Mouse (Mus musculus) adrenal gland, postnatal 4 days (tissue): ENCODE data around the gene Jpt2. TPM values are rescaled to one million over a fixed set of nuclear protein-coding genes. Genes with fewer than 3 reads are reported as not detected.
A peak's percentile ranks its signal among the peaks of the same experiment; 100 is the strongest.

Experiments
- DNase-seq, 2 experiments: peaks; one replicate each; pipeline ENCODE4 v3.0.0; 2021 to 2022; ENCODE audit warnings: low spot score in 2 of 2, mixed read lengths in 2 of 2
- total RNA-seq, 2 experiments: library from RNA; stranded (reverse); gene quantifications; 2 replicates each; pipeline ENCODE4 v1.2.3; 2021

The Jpt2 gene
- total RNA-seq, 2 experiments from 2014 or later = 58.7 to 65.9 TPM

DNA sequence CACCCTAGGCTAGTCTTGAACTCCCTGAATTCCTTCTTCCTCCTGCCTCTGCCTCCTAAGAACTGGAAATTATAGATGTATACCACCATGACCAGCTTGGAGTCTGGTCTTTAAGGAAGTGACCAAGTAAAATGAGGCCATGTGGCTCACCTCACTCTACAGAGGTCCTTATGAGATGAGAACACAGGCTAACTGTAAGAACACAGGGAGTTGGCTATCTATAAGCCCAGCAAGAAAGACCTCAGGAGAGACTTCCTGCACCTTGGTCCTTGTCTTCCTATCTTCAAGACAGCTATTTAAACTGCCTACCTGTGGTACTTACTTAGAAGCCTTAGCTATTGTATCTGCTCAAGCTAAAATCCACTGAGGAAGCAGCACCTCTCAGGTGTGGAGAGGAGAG is 46.5 kb downstream of the Jpt2 start:
- DNase-seq = no peak

DNA sequence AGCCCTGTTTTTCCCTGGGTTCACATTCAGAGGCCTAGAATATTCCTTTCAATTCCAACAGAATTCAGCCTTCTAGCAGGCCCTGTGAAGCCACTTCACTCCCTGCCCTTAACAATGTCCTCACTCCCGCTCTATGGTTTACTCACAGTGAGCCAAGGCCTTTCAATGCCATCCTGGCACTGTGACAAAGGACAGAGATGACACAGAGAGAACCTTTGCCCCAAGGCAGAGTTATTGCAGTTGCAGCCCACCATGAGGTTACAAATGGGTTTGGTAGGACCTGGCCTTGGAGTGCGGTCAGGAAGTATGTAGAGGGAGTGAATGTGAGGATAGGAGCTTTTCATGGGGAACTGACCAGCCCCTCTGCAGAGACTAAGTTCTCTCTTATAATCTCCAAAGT is 52.9 kb downstream of the Jpt2 start:
- DNase-seq = peak in 1 of 2 experiments; percentile 60

DNA sequence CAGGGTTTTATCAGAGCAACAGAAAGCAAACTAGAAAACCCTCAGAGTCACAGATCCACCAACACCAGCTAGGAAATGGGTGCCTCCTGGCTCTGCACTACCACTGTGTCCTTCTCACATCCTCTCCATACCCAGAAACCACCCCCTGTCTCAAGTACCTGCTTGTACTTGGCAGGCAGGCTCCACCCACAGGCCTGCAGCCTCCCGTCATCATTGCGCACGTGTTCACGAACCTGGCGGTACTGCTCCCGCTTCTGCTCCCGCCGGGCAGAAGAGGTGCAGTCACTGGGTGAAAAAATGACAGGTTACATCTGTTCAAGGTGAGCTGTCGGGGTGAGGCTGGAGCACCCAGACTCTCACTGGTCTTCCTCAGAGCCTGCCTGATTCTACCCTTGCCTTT is 56.7 kb downstream of the Jpt2 start:
- no peak for DNase-seq

DNA sequence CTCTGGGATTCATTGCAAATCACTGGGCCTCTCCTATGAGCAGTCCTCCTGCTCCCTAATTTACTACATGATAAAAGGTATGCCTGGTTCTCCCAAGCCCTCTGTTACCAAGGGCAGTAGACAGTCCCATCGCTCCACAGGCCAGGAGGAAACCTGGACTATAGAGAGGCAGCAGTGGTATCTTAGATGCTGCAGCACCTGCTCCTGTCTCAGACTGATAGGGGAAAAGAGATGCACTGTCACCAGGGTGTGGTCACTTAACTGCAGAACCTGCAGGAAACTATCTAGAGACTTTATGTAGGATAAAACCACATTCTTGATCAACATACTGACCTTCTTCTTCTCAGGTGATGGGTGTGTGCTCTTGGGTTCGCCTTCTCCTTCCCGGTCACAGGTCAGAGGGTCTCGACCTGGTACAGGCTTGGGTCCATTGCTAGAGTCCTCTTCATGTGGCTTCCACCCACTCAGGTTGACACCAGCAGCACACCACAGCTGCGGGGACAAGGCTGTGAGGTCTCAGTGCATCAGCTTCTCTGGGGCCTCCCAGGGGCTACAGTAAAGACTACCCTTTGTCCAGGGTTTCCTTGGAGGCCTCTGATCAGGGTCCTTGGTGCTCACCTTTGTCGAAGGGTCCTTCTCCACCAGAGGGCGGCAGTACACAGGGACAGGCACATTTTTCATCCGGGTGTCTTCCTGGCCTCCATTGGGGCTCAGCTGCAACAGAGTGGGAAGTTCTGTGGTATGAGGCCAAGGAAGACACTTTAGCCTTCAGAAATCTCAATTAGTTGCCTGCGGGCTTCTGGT is 57.6 kb downstream of the Jpt2 start:
- DNase-seq = no peak

DNA sequence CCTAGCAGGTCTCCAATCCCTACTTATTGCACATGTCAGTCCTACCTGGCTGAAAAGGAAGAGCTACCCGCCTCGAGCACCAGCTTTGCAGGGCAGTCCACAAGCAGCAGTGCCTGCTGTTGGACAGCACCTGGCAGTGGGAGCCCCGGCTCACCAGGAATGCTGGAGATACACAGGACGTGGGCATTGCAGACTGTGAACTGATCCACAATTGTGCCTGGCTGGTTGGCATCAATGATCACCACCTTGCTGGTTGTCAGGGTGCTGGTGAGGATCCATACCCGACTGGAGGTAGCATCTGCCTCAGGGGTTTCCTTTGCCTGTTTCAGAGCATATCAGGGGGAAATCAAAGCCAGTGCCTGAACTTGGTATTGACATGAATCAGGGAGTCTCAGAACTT is 58.4 kb downstream of the Jpt2 start:
- no peak for DNase-seq

DNA sequence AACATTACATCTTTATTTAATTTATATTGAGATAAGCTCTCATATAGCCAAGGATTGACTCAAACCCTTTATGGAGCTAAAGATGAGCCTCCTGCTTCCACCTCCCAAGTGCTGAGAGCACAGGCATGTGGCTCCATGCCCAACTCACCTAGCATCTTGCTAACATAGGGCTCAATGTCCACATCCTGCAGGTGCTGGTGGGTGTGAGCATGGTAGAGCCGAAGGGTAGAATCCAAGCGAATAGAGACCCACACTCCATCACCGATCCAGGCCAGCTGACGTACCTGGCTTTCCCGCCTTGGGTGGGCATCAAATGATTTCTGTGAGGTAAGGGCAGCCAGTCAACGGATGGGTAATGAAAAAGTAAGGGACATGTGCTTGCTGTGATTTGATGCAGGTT is 60.5 kb downstream of the Jpt2 start:
- DNase-seq = no peak

DNA sequence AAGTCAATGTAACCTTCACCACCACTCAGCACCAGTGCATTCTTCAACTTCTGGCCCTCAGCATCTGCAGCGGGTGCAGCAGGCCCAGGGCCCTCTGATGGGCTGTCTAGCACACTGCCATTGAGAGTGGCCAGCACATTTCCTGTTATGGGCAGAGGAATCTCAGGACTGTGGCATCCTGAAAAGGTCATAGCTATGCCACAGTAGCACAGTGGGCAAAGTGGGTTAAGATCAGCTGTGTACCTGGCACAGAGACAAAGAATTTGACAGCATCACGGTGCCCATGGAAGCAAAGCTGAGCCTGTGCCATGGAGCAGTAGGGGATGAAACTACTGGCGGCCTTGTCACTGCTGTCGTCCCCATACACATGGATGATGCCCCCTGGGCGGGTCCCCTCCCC is 61.3 kb downstream of the Jpt2 start:
- no peak for DNase-seq

DNA sequence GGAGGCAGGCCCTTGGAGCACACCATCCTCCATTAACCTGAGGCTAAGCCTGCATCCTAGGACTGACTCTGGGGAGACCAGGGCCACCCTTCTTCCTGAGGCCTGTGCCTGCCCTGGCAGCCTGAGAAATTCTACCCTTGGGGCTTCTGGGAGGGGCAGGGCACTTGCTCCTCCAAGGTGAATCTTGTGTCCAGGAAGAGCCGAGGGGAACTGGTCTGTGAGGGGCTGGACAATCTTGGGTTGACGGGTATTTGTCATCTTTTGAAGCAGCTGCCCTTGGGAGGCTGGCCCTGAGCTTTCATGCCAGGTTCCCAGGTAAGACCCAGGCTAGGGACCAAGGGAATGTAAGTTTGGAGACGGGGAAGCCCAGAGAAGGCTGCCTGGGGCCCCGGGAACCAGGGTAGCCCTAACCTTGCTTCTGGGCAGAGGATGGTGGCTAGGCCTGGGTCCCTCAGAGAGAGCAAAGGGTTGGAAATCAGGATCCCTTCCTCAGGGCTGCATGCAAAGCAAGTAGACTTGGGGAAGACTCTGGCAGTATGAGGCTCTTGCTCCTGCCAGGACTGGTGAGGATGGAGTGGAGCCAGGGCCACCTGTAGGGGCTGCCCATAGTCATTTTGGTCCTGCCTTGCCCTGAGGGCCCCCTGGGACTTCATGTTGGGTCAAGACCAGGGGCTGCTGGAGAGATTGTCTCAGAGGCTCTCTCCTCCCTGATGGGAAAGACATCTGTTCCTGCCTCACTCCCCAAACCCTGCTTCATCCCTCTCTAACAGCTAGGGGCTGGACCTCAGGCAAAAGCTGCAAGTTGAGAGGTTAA is 62.2 kb downstream of the Jpt2 start:
- no peak for DNase-seq

DNA sequence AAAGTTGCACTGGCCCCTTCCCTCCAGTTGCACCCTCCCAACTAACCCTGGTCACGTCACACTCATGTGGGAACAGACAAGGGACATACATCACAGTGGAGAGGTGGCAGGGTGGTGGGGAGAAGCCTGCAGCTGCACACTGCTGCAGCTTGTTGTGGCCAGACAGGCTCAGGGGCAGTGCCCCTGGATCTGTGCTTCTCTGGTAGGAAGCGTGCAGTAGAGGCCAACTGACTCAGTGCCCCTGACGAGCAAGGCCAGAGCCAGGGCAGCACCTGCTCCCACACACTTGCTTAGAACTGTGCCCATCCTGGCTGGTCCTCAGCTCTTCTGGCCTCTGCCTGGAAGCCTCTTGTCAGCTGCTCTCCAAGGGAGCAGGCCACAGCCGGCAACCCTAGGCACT is 62.9 kb downstream of the Jpt2 start:
- no peak for DNase-seq

DNA sequence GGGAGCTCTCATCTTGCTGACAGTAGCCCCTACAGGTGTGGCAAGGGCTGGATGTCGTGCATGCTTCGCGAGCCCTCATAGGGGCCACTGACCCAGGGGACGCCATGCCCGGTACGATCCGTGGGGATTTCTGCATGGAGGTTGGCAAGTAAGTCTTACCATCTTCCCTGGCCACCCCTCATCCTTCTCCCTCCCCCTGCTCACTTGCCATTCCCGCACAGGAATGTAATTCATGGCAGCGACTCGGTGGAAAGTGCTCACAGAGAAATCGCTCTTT is 63.6 kb downstream of the Jpt2 start:
- no peak for DNase-seq

DNA sequence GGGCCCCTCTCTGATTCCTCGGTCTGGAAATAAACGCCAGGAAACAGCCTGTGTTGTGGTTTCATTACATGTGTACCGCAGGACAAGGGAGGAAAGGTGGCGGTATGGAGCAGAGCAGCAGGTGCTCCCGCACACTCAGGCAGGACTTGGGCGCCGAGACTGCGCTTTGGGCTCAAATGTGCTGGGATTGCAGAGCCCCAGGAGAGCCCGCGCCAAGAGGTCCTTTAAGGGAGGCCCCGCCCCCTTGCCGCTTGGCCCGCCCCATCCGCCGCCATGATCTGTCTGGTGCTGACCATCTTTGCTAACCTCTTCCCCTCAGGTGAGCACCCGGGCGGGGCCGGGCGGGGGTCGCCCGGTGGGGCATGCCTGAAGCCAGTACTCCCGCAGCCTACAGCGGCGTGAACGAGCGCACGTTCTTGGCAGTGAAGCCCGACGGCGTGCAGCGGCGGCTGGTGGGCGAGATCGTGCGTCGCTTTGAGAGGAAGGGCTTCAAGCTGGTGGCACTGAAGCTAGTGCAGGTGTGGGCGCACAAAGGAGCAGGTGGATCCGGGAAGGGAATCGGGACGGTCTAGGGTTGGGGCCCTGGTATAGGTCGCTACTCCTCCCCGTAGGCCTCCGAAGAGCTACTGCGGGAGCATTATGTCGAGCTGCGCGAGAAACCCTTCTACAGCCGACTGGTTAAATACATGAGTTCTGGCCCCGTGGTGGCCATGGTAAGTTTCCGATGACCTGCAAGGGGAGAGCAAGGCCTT is 64.1 kb downstream of the Jpt2 start, which contains the start of gene Nme3:
Nme3 (plus strand) TSS at position 260 of the 752 bp plus-strand sequence.
- peak; percentile 65 to 67 for DNase-seq

DNA sequence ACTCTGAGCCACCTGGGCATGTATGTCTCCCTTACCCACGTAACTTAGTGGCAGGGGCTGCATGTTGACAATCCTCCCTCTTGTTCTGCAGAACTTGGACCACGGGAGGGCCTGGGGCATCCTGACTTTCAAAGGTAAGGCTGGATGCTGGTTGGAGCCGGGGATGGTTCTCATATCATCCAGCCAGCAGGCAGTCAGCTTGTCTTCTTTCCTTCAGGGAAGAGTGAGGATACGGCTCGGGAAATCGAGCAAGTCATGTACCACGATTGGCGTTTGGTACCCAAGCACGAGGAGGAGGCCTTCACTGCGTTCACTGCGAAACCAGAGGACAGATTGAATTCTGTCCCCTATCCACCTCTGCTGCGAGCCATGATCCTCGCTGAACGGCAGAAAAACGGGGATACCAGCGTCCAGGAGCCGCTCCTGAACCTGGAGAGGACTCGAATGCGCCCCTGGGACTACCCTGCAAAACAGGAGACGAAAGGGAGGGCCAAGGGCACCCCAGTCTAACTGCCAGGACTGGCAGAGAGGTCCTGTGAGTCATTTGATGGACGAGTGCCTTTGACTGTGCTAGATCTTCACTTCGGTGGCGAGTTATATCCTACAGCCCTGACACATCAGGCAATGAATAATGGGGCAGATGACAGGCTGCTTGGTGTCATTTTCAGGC is 64.8 kb downstream of the Jpt2 start:
- DNase-seq = no peak

DNA sequence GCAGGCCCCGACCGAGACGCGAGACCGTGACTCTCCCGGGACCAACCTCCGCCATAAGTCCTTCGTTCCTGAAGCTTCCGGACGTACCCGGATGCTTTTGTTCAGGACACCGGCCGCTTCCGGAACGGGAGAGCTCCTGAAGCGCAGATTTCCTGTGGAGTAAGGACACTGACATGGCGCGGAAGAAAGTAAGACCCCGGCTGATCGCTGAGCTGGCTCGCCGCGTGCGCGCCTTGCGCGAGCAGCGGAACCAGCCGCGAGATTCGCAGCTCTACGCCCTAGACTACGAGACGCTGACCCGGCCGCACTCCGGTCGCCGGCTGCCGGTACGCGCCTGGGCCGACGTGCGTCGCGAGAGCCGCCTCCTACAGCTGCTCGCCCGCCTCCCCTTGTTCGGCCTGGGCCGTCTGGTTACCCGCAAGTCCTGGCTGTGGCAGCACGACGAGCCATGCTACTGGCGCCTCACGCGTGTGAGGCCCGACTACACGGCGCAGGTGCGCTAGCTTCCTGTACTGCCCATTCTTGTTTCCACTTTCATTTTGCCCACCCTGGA is 65.4 kb downstream of the Jpt2 start, which contains the start of the genes Eme2 and Mrps34:
Eme2 (minus strand) TSS at position 93 of the 553 bp plus-strand sequence.
Mrps34 (plus strand) TSS at position 122 of the 553 bp plus-strand sequence.
- DNase-seq = peak; percentile 56 to 74

DNA sequence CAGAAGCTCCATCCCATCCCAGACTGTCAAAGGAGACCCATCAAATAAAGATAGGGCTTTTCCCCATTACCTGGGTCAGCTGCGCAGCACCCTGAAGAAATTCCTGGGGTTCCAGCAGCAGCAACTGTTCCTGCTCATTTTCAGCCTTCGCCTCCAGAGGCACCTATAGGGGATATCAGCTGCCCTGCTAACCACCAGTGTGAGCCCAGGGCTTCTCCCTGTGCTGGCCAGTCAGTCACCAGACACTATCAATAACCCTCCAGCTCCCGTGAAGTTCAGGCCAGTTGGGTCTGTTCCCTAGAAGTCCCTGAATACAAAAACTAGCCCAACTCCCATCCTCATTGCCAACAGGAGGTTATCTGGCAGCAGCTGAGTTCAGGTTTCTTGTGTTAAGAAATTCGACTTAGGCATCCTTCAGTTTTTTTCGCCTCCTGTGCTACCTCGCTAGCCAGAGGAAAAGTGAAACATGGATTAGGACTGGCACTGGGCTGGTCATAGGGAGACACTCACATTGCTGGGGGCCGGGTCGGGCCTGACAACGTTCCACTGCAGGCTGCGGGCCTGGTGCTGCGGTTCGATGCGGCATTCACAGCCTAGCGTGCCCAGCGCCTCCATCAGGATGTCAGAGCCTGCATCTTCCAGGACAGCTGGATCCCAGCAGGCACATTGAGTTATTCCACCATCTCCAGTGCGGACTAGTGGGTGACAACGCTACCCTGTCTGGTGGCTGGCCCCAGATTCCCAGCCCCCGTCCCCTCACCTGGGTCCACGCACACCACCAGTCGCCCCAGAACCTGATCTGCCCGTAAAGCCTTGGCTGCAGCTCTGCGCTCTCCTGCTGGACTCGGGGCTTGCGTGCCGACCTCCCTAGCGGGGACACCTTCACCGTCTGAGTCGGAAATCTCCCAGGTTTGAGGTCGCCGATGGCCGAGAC is 66.2 kb downstream of the Jpt2 start:
- no peak for DNase-seq

DNA sequence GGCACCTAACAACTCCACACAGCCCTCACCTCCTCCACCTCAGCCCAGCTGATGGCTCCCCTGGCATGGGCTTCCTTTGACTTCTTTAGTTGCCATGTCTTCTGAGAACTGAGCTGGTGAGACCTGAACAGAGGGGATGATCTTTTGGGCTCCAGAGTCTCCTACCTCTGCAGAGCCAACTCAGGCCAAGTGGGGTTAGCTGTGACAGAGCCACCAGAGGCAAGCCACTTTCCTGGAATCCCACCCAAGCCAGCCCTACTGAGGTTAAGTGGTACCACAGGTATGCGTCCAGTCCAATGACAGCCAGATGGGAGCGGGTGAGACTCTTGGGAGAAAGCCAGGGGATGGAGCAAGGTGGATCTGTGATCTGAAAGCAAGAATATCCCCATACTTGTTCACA is 67.2 kb downstream of the Jpt2 start:
- DNase-seq = no peak

DNA sequence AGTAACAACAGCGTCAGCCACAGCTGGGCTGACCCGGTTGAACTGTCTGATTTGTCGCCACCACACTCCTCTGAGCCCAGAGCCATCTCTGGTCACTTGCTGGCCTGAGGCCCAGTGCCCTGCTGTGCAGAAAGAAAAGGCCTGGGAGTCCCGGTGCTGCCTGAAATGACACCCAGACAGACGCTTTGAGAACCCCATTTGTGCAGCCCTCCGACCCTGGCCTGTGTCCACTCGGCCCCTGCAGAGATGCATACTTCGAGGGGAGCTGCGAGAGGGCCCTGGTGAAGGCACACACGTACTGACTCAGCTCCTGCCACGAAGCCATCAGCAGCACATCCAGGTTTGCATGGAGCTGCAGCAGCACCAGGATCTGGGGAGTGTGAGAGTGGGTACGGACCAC is 67.7 kb downstream of the Jpt2 start:
- no peak for DNase-seq

DNA sequence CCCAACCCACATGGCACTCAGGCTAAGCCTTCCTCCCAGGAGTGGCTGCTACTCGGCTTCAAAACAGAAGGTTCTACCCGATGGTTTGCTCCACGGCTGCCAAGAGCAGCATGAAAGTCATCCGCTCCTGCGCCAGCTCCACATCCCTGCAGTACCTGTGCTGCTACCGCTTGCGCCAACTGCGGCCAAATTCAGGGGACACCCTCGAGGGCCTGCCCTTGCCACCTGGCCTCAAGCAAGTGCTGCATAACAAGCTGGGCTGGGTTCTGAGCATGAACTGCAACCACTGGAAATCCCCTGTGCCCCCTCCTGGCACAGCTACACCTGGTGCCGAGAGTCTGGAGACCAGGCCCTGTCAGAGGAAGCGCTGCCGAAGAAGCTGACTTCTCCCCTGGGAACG is 69.2 kb downstream of the Jpt2 start:
- DNase-seq = no peak

DNA sequence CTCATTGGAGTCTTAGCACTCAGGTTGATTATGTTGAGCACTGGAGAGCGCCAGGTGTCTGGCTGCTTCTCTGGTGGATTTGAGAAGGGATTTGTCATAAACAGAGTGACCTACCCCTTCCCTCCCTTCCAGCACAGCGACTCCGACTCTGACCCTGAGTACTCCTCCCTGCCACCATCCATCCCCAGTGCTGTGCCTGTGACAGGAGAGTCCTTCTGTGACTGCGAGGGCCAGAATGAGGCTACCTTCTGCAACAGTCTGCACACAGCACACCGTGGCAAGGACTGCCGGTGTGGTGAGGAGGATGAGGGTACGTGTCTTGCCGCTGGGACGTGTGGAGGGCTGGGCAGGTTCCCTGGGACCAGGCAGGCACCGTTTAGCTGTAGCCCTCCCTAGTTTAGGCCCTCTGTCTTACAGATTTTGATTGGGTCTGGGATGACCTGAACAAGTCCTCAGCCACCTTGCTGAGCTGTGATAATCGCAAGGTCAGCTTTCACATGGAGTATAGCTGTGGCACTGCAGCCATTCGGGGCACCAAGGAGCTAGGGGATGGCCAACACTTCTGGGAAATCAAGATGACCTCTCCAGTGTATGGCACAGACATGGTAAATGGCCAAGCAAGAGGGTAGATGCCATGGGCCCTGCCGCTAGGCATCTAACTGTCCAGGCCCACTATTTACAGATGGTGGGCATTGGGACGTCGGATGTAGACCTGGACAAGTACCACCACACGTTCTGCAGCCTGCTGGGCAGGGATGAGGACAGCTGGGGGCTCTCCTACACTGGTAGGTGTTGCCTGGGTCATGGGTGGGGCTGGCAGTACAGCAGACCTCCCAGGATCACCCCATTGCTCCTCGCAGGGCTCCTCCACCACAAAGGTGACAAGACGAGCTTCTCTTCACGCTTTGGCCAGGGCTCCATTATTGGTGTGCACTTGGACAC is 70.1 kb downstream of the Jpt2 start:
- no peak for DNase-seq

DNA sequence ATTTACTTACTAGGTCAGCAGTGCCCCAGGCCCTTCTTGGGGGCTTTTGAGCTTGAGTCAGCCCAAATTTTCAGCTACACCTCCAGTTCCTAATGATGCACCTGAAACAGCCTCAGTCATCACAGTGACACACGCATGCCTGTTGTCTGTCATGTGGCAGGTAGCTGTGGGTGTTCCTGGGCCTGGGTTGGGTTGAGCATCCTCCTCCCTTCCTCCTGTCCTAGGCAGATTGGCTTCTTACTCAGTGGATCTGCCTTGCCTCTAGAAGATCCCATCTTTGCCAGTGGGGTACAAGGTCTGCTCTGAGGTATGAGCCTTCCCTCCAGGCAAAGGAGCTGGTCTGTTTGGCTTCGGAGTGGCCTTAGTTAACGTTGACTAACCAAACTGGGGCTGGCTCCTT is 71.6 kb downstream of the Jpt2 start:
- no peak for DNase-seq
